Mouse (Mus musculus) spleen, postnatal 14 days (tissue): ENCODE results near the gene Prdm12.

Experiments used
- DNase-seq, 2 experiments: peaks; one replicate each; pipeline ENCODE4 v3.0.0; 2021 to 2022; ENCODE audit warnings: low spot score in 2 of 2

Prdm12 gene

DNA sequence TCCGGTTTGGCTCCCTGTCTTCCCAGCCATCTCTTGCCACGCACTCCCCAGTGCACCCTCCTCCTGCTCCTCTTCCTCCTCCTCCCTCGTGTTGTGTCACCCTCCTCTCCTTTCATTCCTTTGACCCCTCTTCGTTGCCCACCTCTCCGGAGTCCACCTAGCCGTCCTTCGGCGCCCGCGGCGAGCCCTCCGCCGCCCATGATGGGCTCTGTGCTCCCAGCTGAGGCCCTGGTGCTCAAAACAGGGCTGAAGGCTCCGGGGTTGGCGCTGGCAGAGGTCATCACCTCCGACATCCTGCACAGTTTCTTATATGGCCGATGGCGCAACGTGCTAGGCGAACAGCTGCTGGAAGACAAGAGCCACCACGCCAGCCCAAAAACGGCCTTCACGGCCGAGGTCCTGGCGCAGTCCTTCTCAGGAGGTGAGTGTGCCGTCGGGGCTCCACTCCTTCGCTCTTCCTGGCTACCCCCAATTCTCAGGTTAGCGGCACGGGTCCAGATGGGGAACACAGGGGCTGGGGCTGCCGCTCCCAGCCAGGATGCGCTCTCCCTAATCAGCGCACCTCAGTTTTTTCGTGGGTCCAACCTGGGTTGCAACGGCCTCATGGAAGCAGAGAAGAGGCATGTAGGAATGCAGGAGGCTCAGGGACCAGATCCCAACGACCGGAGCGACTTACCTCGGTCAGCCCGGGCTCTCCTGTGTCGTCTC is at the start of gene Prdm12:
TSS of gene Prdm12 (plus strand) at position 137 of the 708 bp plus-strand sequence.
- DNase-seq: no peak

DNA sequence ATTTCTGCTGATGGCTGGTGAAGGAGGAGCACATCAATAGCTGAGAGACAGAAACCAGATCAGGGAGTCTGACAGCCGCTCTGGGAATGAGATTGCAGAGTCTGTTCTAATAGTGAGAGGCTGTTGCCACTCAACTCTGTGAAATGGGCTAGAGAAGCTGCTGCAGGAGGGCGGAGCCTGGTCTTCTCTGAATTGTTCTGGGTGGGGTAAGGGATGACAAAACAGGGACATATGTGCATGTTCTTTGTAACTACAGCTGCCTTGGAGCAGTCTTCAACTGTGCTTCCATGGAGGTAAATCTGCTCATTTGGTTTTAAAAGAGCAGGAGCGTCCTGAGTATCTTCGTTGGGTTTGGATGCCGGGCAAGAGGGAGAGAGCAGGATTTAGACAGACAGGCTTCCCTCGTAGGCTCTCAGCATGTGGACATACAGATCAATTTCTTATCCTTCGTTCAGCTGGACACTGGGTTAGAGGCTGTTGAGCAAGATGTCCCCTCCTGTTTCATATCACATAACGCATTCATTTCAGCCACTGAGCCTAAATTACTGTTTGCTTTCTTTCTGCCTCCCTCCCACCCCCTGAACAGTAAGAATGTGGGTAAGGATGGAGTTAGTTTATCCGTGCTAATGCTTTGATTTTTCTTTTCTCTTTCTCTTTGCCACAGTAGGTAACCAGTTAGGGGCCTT is 47.9 kb upstream of the Prdm12 start:
- no peak for DNase-seq

DNA sequence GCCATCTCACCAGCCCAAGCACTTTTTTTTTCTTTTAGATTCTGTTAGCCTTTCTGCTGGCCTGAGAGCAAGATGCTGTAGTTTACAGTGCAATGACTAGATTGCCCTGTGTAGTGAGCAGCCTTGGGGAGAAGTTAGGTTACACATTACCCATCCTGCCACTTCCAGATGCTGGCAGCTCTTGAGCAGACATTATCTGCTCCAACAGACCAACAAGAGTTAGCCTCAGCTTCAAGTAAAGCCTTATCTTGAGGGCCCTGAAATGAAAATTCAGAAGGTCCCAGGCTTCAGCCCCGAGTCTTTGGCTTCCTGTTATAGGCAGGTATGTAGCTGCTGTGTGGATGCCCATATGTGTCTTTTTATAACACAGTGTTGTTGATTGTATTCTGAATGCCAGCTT is 32.3 kb upstream of the Prdm12 start:
- DNase-seq: no peak

DNA sequence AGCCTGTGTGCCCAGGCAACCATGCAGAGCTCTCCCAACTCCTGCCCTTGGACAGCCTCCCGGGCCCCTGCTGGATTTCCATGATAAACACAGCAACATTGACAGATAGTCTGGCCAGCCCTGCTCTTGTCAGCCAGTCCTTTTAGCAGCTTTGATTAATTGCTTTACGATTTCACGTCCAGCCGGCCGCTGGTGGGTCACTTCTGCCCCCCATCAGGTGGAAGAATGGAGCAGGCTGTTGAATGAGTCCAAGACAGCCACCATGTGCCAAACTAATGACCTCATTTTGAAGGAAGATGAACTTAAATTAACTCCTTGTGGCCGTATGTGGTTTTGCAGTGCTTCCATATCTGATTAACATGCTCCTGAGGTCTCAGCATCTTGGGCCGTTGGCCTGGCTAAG is 30.0 kb upstream of the Prdm12 start:
- no peak for DNase-seq

DNA sequence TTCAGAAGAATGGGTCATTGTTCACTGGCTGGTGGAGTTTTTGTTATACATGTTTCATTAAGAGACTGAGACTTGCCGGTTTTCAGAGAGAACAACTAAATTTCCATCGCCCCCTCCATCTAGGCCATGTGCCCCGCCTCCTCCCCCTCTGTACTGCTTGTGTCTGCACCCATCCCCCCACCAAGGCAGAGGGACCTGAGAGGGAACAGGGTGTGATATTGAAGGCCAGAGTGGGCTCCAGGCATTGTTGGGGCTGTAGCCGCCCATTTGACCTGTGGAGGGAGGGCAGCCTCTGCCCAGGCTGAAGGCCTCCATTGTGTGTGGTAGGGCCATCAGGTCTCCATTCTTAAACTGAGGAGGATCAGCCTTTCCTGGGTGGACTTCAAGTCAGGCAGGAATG is 28.9 kb upstream of the Prdm12 start:
- no peak for DNase-seq

DNA sequence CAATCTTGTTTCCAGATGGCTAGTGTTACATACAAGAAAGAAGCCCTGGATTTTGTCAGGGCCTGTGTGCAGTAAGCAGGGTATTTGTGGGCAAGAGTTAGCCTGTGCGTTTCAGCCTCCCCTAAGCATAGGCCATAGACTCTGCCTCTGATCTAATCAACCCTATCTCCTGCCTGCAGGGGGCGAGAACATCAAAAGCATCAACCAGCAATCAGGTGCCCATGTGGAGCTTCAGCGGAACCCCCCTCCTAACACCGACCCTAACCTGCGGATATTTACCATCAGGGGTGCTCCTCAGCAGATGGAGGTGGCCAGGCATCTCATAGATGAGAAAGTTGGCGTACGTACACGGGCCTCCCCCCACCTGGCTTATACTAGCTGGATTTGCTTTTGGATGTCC is 28.4 kb upstream of the Prdm12 start:
- no peak for DNase-seq

DNA sequence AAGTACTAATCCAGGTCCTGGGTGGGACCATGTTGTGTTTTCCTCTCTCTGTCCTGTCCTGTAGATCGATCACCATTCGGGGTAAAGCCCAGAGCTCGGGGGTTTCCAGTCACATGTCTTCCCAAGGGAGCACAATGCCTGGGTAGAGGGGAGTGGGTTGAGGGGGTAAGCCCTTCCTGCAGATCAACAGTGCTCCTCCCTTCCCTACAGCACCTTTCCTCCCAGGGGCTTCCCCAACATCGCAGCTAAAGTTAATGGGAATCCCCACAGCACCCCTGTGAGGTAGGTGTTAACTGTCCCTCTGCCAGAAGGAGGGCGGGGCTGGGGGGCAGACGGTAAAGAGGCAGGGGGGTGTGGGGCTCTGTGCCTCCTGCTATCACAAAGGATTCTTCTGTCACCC is 27.2 kb upstream of the Prdm12 start:
- no peak for DNase-seq

DNA sequence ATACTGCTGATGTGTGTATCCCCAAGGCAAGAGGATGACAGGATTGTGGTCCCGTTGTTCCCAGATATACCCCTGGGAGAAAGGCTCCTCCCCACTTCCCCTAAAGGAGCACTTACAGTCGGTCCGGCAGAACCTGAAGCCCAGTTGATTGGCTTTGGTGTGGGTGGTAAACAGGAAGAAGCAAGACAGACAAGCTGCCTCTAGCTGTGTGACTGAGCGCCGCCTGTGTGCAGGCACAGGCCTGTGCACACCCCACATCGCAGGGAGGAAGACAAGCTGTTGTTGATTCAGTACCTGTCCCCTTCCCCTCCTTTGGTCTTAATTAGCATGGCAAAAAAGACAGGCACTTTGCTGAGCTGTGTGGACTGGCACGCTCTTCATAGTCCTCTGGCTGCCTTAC is 26.1 kb upstream of the Prdm12 start:
- DNase-seq: no peak

DNA sequence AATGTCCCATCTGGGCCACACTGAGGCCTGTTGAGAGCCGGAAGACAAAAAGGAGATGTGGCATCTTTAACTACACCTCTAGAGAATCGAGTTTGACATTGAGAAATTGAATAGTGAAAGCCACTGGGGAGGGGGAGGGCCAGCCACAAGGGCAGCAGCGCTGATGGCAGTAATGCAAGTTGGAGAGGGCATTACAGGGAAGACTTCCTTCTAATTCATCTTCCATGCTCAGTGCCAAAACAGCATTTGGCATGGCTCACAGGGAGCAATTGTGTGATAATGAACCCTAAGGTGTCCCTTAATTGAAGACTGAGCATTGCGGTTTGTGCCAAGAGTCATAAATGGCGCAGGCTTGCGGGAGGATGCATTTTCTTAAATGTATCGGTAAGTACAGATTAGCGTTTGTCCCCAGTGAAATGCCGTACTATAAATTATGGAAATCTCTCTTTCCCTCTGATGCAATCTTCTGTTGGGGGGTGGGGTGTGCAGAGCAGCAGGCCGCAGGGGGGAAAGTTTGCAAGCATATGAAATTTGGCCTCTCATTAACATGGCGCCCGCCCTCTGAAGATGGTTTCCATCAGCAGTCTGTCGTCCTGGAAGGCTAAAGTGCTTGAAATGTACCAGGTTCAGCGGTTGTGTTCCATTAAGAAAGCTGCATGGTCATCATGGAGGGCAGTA is 21.2 kb upstream of the Prdm12 start:
- DNase-seq: no peak

DNA sequence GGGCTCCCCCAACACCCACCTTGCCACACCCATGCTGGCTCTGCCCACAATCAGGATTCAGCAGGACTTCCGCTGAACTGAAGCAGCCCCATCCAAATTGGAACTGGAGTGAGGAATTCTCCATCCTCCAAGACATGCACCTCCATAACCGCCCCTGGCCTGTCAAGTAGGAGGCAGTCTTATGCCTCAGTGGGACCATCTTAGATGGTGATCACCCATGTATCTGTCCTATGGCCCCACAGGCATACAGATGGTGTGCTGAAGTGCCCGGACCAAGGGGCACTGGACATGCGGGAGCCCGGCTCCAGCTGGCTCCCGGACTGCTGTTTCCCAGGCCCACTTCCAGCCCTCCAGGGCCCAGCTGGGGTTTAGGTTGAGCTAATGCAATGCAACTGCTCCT is 20.6 kb upstream of the Prdm12 start:
- no peak for DNase-seq

DNA sequence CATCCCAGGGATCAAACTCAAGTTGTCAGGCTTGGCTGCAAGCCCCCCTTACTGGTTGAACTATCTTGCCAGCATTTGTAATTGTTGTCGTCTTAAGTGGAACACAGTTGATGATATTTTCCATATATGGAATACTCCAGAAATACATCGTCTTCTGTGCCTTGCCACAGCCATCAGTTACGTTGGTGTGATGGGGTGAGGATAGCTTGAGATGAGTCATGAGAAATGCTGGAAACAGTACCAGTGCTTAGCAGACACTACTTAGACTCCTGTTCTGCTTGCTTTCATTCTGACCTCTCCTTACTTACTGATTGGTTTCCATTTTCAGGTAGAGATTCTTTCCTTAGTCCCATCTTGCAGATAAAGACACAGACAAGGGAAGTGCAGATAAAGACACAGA is 6.3 kb upstream of the Prdm12 start:
- no peak for DNase-seq

DNA sequence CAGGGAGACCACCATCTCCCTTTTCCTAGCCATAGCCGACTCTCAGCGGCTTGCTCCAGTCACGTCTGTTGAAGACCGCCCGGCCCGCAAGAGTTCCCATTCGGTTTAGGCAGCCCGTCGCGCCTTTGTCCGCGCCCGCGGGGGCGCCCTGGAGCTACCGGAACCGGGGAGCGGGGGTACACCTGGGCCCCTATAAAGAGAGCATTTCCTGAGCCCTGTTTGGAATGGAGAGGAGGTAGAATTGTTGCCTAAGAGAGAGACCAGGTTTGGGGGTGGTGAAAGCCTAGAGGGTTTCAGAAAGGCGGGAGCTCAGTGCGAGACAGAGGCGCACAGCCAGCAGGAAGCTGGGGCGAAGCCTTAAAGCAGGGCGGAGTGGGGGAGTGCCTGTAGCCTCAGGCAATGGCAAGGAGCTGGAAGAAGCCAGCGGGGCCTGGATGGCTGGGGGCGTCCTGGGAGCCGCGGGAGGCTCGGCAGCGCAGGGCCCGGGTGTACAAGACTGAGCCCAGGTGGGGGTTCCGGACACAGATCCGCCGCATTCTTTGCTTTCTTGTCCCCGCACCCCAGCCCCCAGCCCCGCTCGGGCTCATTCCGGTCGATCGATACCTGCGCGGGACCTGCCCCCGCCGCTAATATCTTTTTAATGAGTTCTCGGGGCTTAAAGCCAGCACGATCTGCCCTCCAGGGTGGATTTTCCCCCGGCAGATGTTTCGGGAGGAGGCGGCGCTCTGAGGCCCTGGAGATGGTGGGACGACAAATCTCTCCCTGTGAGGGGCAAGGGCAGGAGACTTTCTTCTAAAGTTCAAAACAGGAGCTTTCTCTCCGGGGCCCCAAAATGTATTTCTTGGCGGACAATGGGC is 4.3 kb upstream of the Prdm12 start:
- no peak for DNase-seq

DNA sequence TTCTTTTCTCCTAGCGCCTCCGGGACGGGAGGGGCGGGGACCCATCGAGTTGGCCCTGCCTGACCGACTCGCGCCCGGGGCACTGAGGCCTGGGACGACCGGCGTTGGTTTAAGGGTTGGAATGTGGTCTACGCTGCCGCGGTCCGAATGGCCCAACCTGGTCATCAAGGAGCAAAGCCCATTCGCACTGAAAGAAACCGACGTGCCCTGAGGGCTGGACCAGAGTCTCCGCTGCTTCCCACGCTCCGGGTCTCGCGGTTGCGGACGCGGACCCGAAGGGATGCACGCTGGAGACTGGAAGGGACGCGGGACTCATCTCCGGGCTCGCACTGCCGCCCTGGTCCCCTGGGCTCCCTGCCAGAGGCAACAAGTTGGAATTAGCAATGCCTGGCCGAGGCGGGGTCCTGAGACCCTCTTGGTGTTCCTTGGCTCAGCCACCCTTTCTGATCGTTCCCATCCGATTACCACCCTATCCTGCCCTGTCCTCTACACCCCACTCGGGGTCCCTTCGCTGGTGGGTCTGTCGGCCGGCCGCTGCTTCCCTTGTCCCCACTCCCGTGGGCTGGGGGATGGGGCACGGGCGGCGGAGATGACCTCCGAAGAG is 3.6 kb upstream of the Prdm12 start:
- no peak for DNase-seq

DNA sequence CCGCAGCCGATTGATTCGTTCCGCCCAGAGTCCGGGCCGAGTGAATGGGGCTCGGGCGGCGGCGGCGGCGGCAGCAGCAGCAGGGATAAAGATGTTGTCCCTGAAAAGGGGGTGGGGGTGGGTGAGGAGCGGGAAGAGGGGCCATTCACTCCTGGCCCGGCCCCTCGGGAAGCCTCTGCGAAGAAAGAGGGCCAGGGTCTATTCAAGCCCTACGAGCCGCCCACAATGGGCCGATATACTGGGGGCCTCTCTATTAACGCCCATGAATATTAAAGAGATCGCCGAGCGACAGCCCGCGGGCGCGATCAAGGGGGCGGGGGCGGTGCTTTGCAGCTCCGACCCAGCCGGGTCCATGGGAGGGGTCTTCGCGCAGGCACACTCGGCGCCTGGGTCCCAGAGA is 3.1 kb upstream of the Prdm12 start:
- no peak for DNase-seq

DNA sequence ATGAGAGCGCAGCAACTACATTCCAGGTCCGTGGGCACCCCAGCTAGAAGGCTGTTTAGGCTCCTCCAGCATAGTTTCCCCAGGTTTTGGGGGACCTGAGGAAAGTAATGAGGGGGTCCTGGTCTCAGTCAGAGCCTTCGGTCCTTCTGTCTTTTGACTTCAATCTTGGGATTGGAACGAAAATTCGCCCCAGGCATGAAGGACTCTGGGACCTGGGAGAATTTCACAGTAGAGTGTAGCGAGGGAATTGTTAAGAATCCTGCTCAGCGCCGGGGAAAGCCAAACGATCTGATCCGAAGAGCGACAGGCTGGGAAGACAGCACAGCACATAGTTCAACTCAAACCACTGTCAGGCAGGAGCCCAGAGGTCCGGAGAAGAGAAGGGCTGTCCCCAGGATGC is 2.5 kb upstream of the Prdm12 start:
- DNase-seq: no peak

DNA sequence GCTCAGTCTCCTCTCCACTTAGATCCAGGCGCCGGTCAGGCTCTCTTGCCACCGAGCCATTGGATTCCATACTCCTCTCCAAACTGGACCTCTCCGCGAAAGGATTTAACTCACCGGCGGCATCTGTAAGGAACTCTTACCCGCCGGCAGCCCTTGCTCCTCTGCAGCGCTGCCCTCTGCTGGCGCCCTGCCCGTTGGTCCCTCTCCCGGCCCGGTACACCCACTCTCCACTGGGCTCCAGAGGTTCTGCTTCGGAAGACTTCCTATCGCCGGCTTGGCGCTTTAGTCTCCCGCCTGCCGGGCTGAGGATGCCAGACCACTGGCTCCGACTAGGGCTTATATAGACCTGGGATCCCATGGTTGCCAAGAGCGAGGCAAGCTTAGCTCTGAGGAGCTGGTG is 2.0 kb upstream of the Prdm12 start:
- DNase-seq: no peak

DNA sequence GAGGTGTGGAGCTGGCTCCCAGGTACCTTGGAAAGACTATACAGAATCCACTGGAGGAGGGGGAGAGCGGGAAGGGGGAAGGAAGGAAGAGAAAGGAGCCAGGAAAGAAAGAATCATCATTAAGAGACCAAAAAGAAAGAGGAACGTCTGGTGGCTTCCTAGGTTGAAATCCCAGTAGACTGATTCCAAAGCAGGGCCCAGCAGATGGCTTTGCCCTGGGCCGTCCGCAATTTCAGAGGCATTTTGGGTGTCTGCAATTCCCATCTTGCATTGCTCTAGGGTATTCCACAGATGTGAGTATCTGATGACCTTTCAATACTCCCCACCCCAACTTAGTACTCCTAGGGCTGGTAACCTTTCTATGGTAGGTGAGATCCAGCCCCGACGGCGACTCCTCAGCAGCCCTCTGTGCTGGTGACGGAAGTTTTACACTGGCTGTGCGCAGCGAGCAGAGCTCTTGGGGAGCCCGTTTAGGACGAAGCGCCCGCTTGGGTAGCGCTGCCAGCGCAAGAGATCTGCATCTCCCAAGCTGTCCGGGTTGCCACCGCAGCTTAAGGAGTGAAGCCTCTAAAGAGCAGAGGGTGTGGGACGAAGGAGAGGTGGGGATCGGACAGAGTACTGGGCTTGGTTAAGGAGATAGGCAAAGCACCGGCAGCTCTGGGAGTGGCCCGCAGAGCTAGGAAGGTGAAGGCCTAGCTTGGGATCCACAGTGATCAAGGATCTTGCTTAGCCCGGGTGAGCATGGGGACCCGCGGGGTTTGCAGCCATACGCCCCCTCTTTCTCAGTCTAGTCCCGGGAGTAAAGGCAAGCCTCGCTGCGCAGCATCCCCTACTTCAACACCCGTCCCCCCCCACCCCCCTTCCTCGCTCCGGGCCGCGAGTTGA is 1.0 kb upstream of the Prdm12 start:
- DNase-seq: no peak

DNA sequence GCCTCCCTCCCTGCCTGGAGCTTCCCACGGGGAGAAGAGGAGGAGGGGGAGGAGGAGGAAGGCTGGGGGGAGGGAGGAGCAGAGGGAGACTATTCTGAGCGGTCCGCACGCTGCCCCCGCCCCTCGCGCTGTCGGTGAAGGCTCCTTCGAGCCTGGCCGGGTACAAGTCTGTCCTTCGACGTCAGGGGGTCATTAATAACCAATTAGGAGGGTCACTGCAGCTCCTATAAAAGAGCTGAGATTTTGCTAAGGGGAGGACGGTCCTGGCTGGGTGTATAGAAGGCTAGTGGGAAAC is 424 bp upstream of the Prdm12 start:
- no peak for DNase-seq

DNA sequence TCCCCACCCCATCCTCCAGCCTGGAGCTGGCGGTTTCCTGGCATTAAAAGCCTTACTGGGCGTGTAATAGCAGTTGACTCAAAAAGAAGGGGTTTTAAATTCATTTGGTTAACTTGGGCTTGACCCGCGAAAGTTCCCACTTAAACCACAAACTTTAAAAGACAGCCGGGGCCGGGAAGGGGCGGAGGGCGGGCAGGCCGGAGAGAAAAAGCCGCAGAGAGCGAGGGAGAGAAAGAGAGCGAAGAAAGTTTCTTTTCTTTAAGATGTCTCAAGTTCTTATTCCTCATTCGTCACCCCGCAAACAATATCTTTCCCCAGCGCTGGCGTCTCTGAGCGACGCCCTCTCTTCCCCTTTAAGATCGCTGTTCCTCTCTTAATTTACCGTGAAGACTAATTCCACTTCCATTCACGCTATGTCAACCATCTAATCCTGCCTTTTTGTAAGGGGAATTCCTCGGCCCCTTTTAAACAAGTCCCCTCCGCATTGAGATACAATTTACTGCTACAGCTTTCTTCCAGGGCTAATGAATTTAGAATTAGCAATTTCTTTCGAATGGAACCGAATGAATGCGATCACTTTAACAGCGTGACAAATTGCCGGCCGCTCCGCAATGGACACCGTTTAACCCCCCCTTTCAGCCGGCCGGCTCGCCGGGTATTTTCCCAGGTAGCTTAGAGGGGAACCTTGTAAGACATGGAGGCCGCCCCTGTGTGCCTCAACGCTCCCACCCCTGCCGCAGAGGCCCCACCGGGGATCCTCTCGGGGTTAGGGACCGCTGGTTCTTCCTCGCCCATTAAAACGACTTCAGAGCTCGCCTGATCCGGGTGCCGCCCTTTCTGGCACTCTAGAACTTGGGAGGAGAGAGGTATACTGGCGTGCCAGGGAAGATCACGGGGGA is 1.0 kb downstream of the Prdm12 start:
- no peak for DNase-seq

DNA sequence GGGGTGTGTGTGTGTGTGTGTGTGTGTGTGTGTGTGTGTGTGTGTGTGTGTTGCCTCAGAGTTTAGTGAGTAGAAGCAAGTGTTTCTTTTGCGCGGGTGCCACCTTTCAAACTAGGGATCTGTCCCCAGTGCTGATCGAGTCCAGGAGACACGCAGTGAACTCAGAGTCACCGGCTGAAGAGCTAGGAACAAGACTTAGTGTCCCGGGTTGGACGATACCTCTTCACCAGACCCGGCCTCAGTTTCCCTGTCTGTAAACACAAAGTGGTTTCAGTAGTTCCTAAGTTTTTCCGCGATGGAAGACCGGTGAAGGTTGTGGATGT is 1.6 kb downstream of the Prdm12 start:
- no peak for DNase-seq
